Mouse (Mus musculus) liver, embryonic 11.5 days (tissue): ENCODE measurements around the gene Cradd. TPM values are rescaled to one million over a fixed set of nuclear protein-coding genes. Genes with fewer than 3 reads are reported as not detected.
A peak's percentile ranks its signal among the peaks of the same experiment; 100 is the strongest.

ENCODE experiments used
- ATAC-seq: fragments of 200-750 bp; cut with Nextera tagmentation; replicated peaks from 2 replicates; pipeline ENCODE4 v1.8.0; 2017; ENCODE audit warnings: moderate number of reproducible peaks, mild to moderate bottlenecking, moderate TSS enrichment, moderate library complexity; ENCODE audit not compliant: low FRiP score
- DNase-seq: peaks from one replicate; pipeline ENCODE4 v3.0.0-alpha.2; 2017; ENCODE audit warnings: low spot score
- H3K27ac ChIP-seq: fragments of 300-500 bp; sonication (generic); 2 replicates; pipeline ENCODE4 v1.5.1; 2014; ENCODE audit warnings: mild to moderate bottlenecking, low read depth, low read length, control low read depth
- H3K27me3 ChIP-seq: fragments of 300-500 bp; sonication (generic); replicated peaks from 2 replicates; pipeline ENCODE4 v1.6.1; 2014; ENCODE audit warnings: low read length, mixed read lengths; ENCODE audit not compliant: control insufficient read depth, insufficient read depth
- H3K36me3 ChIP-seq: fragments of 300-500 bp; sonication (generic); 2 replicates; pipeline ENCODE4 v1.6.1; 2014; ENCODE audit warnings: mild to moderate bottlenecking, low read length, moderate library complexity, mixed read lengths; ENCODE audit not compliant: control insufficient read depth, insufficient read depth
- H3K4me1 ChIP-seq: fragments of 300-500 bp; sonication (generic); replicated peaks from 2 replicates; pipeline ENCODE4 v1.6.1; 2014; ENCODE audit warnings: low read length, mixed read lengths; ENCODE audit not compliant: control insufficient read depth, insufficient read depth
- H3K4me2 ChIP-seq: fragments of 300-500 bp; sonication (generic); 2 replicates; pipeline ENCODE4 v1.6.1; 2014; ENCODE audit warnings: mild to moderate bottlenecking, control low read depth, moderate library complexity
- H3K4me3 ChIP-seq: fragments of 300-500 bp; sonication (generic); 2 replicates; pipeline ENCODE4 v1.5.1; 2014; ENCODE audit warnings: low read depth, low read length, control low read depth
- H3K9ac ChIP-seq: fragments of 300-500 bp; sonication (generic); 2 replicates; pipeline ENCODE4 v1.6.1; 2014; ENCODE audit warnings: low read depth, low read length, control low read depth
- H3K9me3 ChIP-seq: fragments of 300-500 bp; sonication (generic); 2 replicates; pipeline ENCODE4 v1.6.1; 2016; ENCODE audit warnings: low read length, inconsistent platforms, mixed read lengths; ENCODE audit not compliant: control insufficient read depth
- WGBS: fragments of 180-500 bp; shearing (Covaris S2); extraction: QIAGEN DNeasy Blood & Tissue Kit; methylation state at CpG from one replicate; pipeline ENCODE4 v1.1.7; 2014; 5-methylcytosine and 5-hydroxymethylcytosine counted together
- polyA plus RNA-seq: library from polyadenylated mRNA; unstranded; fragments of >200 nt; fragmentation: Nextera tagmentation; extraction: Ambion mirVana; gene quantifications from 2 replicates; pipeline ENCODE4 v1.2.1, GENCODE M21; 2014

Gene Cradd
- polyA plus RNA-seq, 1 experiment from 2014 or later = 10.5 TPM

DNA sequence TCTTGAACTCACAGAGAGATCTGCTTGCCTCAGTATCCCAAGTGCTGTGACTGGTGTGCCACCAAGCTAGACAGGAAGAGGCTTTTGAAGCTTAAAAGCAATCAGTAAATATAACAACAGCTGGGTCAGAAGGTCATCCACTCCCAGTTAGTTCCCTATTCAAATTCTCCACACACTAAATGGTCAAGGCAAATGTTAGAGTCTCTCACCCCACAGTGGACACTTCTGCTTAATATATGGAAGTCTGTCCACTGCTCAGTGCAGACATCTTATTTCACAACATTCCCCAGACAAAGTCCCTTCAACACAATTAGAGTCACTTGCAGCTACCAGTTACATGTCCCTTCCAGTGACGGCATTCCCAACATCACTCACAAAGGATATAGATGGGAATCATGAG is 44.5 kb downstream of the Cradd start:
- H3K27me3 ChIP-seq = no peaks in the 10 kb centered on the region
- H3K36me3 ChIP-seq = no peaks in the 10 kb centered on the region
- H3K4me2 ChIP-seq = no peak overlapping the region
- ATAC-seq (no peak), DNase-seq (no peak)
- peaks cover 7% of the 10 kb centered on the region for H3K4me1 ChIP-seq
- WGBS = 88% methylated on average over 1 of the region's 1 CpGs
- no peak overlapping the region for H3K27ac ChIP-seq
- no peak overlapping the region for H3K4me3 ChIP-seq
- no peaks in the 10 kb centered on the region for H3K9me3 ChIP-seq
- no peak overlapping the region for H3K9ac ChIP-seq

DNA sequence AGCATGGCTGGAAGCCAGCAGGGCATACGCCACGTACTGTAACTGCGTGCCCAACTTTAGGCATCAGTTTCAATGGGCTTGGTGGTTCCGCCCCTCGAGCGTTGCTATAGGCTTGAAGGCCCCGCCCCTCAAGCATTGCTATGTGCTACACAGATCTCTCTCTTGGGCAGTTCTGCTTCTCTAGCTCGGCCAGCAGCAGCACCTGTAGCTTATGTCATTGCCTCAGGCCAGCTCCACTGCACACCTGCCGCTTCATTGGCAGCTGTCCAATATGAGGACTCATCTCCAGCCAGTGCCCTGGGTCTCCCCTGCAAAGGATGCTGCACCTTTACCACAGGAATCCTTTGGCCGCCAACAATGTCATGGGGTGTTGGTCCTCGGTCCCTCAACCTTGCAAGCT is 45.8 kb downstream of the Cradd start:
- no peaks in the 10 kb centered on the region for H3K36me3 ChIP-seq
- no peak overlapping the region for H3K4me2 ChIP-seq
- H3K27ac ChIP-seq = no peak overlapping the region
- WGBS = 82% methylated on average over 11 of the region's 11 CpGs
- H3K9me3 ChIP-seq = no peaks in the 10 kb centered on the region
- ATAC-seq (no peak), DNase-seq (no peak)
- H3K9ac ChIP-seq = no peak overlapping the region
- no peaks in the 10 kb centered on the region for H3K27me3 ChIP-seq
- no peaks in the 10 kb centered on the region for H3K4me1 ChIP-seq
- no peak overlapping the region for H3K4me3 ChIP-seq

GRCm38 (mm10) chr10:95275488-95275887 is 48.4 kb downstream of the Cradd start:
- WGBS = 82% methylated on average over 9 of the region's 9 CpGs
- no peak for DNase-seq
- Histone ChIP-seq H3K4me1 (no peaks in the 10 kb centered on the region), H3K9ac (no peak overlapping the region), H3K9me3 (no peaks in the 10 kb centered on the region), H3K4me2 (no peak overlapping the region), H3K27me3 (no peaks in the 10 kb centered on the region), H3K27ac (no peak overlapping the region), H3K4me3 (no peak overlapping the region), H3K36me3 (no peaks in the 10 kb centered on the region)
- no peak for ATAC-seq

DNA sequence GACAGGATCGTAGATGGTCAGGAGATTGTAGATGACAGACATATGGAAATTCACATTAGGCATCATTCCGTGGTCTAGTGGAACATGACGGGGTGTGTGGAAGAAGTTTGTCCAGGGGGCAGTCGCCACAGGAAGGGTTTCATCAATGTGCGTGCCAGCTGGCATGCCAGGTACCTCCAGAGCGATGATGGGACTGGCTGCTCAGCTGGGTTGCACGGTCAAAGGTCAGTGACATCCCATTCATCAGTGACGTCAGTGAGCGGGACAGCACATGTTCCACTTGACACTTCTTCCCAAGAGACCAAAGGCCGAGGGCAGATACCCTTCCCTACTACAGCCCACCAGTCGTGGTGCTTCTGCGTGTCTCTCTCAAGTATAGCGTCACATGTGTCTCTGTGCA is 50.7 kb downstream of the Cradd start:
- Histone ChIP-seq H3K4me3 (no peak overlapping the region), H3K27ac (no peak overlapping the region), H3K9ac (no peak overlapping the region), H3K4me1 (no peaks in the 10 kb centered on the region), H3K36me3 (no peaks in the 10 kb centered on the region), H3K27me3 (no peaks in the 10 kb centered on the region), H3K4me2 (no peak overlapping the region), H3K9me3 (no peaks in the 10 kb centered on the region)
- ATAC-seq (no peak), DNase-seq (no peak)
- WGBS = 87% methylated on average over 13 of the region's 13 CpGs

GRCm38 (mm10) chr10:95269151-95269550 is 54.8 kb downstream of the Cradd start:
- no peak overlapping the region for H3K4me2 ChIP-seq
- no peaks in the 10 kb centered on the region for H3K9me3 ChIP-seq
- H3K27ac ChIP-seq = no peak overlapping the region
- no peaks in the 10 kb centered on the region for H3K36me3 ChIP-seq
- WGBS = 80% methylated on average over 7 of the region's 7 CpGs
- H3K4me1 ChIP-seq = peaks cover 8% of the 10 kb centered on the region; the same call in 1 of the 2 replicates
- H3K27me3 ChIP-seq = peaks cover 3% of the 10 kb centered on the region; the same call in 1 of the 2 replicates
- H3K4me3 ChIP-seq = no peak overlapping the region
- no peak for ATAC-seq
- DNase-seq = no peak
- H3K9ac ChIP-seq = no peak overlapping the region

DNA sequence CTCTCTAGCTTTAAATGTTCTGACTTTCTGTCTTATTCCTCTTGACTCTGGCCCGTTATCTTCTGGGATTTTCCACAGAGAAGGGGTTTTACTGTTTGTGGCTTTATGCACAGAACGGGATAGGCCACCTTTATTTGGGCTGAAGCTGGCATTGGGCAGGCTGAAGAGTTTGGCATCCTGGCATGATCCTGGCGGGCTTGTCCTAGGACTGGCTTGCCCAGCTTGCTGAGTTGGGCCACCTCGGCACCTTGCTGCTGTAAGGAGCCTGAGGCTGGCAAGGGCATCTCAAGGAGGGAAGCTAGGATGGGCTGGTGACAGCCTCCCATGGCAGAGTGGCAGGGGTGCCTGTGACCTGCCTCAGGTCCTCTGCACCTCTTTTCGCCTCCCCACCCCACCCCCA is 55.6 kb downstream of the Cradd start:
- H3K9ac ChIP-seq = no peak overlapping the region
- peaks cover 8% of the 10 kb centered on the region; the same call in 1 of the 2 replicates for H3K4me1 ChIP-seq
- H3K27me3 ChIP-seq = peaks cover 3% of the 10 kb centered on the region; the same call in 1 of the 2 replicates
- no peak overlapping the region for H3K27ac ChIP-seq
- H3K9me3 ChIP-seq = no peaks in the 10 kb centered on the region
- DNase-seq (no peak), ATAC-seq (no peak)
- no peak overlapping the region for H3K4me3 ChIP-seq
- no peak overlapping the region for H3K4me2 ChIP-seq
- H3K36me3 ChIP-seq = no peaks in the 10 kb centered on the region
- WGBS = 85% methylated on average over 5 of the region's 5 CpGs

- Histone ChIP-seq H3K9me3 (no peaks in the 10 kb centered on the region), H3K27ac (no peak overlapping the region), H3K4me1 (peaks cover 8% of the 10 kb centered on the region; the same call in 1 of the 2 replicates), H3K27me3 (peaks cover 3% of the 10 kb centered on the region; the same call in 1 of the 2 replicates), H3K36me3 (no peaks in the 10 kb centered on the region), H3K4me3 (no peak overlapping the region), H3K9ac (no peak overlapping the region), H3K4me2 (no peak overlapping the region)
- ATAC-seq (no peak), DNase-seq (no peak)
- 42% methylated on average over 5 of the region's 5 CpGs for WGBS
Observed at GRCm38 (mm10) chr10:95266983-95267382, 57.0 kb downstream of the Cradd start.

DNA sequence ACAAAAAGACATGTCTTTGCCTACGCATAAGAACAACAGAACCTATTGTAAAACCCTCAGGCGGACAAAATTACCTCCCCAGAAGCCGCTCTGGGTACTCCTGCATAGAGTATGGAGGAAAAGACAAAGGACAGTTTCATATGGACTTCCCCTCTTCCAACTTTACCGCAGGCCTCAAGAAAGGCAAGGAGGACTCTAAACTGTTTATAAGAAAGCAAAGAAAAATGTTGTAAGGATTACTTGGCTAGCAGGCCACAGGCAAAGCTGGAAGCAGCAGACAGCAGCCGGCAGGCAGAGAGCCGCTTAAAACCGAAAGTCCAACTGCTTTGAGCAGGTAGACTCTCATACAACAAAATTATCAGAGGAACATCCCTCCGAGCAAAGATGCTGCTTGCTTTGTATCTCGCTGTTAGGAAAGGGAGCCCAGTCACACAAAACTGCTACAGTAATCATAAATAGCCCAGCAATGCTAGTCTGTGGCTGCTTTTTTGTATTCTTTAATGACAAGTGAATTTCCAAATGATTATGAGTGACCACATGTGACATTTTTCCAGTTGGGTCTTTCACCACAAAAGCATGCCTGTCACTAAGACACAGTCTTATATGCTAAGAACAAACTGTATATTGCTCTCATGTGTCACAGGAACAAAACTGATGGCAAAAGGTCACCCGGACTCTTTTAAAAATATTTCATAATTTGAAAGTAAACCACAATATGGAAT is 57.7 kb downstream of the Cradd start:
- Histone ChIP-seq H3K36me3 (no peaks in the 10 kb centered on the region), H3K9ac (no peak overlapping the region), H3K4me1 (peaks cover 8% of the 10 kb centered on the region; the same call in 1 of the 2 replicates), H3K9me3 (no peaks in the 10 kb centered on the region), H3K4me2 (0 out of 2 replicates have a peak overlapping the region, but pooled peaks have one; percentile 0), H3K27me3 (peaks cover 3% of the 10 kb centered on the region; the same call in 1 of the 2 replicates), H3K27ac (no peak overlapping the region), H3K4me3 (no peak overlapping the region)
- no peak for DNase-seq
- ATAC-seq = no peak
- WGBS = 67% methylated on average over 10 of the region's 10 CpGs

DNA sequence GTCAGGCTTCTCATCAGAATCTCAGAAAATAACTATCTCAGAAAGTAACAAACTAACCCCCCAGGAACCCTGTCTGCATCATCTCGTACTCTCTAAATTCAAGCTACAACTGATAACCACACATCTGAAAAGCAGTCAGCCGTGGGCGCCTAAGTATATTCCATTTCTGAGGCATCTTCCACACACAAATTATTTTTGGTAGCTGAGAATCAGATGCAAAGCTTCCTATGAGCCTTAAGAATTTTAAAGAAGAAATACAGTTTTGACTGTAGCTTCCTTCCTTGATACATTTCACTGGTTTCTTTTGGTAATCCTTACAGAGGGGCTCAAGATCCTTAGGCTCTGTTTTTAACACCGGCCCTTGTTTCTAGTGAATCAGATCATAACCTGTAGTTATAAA is 58.4 kb downstream of the Cradd start:
- DNase-seq = no peak
- Histone ChIP-seq H3K27ac (no peak overlapping the region), H3K4me2 (peak overlapping the region; percentile 71), H3K36me3 (no peaks in the 10 kb centered on the region), H3K27me3 (peaks cover 3% of the 10 kb centered on the region; the same call in 1 of the 2 replicates), H3K4me3 (no peak overlapping the region), H3K9me3 (no peaks in the 10 kb centered on the region), H3K4me1 (peaks cover 8% of the 10 kb centered on the region; the same call in 1 of the 2 replicates), H3K9ac (no peak overlapping the region)
- 60% methylated on average over 4 of the region's 4 CpGs for WGBS
- ATAC-seq = no peak
